Mouse (Mus musculus) spleen, adult 2 months (tissue): ENCODE results near the gene Pigh.

Source experiments
- CTCF ChIP-seq: fragments of 200-500 bp; IDR thresholded peaks from 2 replicates; pipeline ENCODE4 v1.5.1; 2011; ENCODE audit warnings: mild to moderate bottlenecking, inconsistent platforms; ENCODE audit not compliant: insufficient read depth, insufficient read length, insufficient replicate concordance; ENCODE audit errors: extremely low read depth
- POLR2A ChIP-seq: fragments of 200-500 bp; IDR thresholded peaks from 2 replicates; pipeline ENCODE4 v1.6.1; 2011; ENCODE audit warnings: low read depth, low read length, inconsistent platforms

- TF ChIP-seq CTCF: no peak
- TF ChIP-seq POLR2A: no peak
Measured at GRCm38 (mm10) chr12:79044668-79045067, 44.8 kb downstream of the Pigh start.
